In the genomic region with DNA sequence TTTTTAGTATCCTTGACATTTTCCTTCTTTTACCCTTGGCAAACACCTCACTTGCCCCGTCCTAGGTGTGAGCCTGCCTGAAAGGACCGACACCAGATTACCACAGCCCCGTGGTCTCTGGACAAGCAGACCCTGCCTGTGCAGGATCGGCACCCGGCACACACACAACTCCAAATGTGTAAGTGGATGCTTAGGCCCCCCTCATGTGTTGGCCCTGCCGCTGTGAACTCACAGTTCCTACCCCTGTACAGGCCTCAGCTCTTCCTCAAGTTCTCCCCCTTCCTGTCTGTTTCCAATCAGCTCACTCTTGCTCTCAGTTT, we compare ENCODE assay signal across 9 mouse cellular contexts. TPM values are rescaled to one million over a fixed set of nuclear protein-coding genes. Genes with fewer than 3 reads are reported as not detected.
DNase-seq lines count a peak whose midpoint lies in the region; ATAC-seq and TF ChIP-seq lines count a peak whose summit lies in the region.
"Had no signal": no experiment of that assay in that cellular context is flagged by ENCODE, and none has a peak within 500 bp of the region (broad histone marks: within the 10 kb centered on the region; RNA-seq: fewer than 3 reads in every experiment).

No protein-coding gene starts in this region.

- DNase-seq in heart, embryonic 10.5 days (ENCODE audit: low spot score) = no peak
- no peak for DNase-seq in heart, adult 9 months (ENCODE audit: low spot score in 2 of 2)
- DNase-seq in adrenal gland, postnatal 14 days = no peak
- no peak for DNase-seq in MN1 (ENCODE audit: low spot score)
- no peak for DNase-seq in adrenal gland, postnatal 36 days

- peak overlapping the region; percentile 31; the same call in 1 of the 2 replicates for H3K9ac ChIP-seq in forebrain, embryonic 15.5 days (replicated peaks)
- peak overlapping the region; percentile 62 for H3K9ac ChIP-seq in liver, embryonic 15.5 days

- ATAC-seq in forebrain, embryonic 15.5 days (replicated peaks) = peak; percentile 20
- ATAC-seq in liver, embryonic 15.5 days (ENCODE audit: insufficient read depth) = peak; percentile 6; the same call in 1 of the 2 replicates

- H3K27ac ChIP-seq in heart, embryonic 10.5 days = peak overlapping the region; percentile 87
- peak overlapping the region; percentile 94 for H3K27ac ChIP-seq in forebrain, embryonic 15.5 days (replicated peaks)
- H3K27ac ChIP-seq in liver, embryonic 15.5 days (replicated peaks) = peak overlapping the region; percentile 98

- no peaks in the 10 kb centered on the region for H3K36me3 ChIP-seq in heart, embryonic 10.5 days
- H3K36me3 ChIP-seq in E14TG2a.4 (ENCODE audit: insufficient read depth, low read length) = no peaks in the 10 kb centered on the region
- H3K36me3 ChIP-seq in forebrain, embryonic 15.5 days = peaks cover 47% of the 10 kb centered on the region
- peaks cover 26% of the 10 kb centered on the region for H3K36me3 ChIP-seq in liver, embryonic 15.5 days (replicated peaks)

- H3K4me1 ChIP-seq in heart, embryonic 10.5 days = peaks cover 58% of the 10 kb centered on the region
- H3K4me1 ChIP-seq in E14TG2a.4 (replicated peaks; ENCODE audit: low read depth, low read length) = peaks cover 57% of the 10 kb centered on the region
- H3K4me1 ChIP-seq in forebrain, embryonic 15.5 days = peaks cover 60% of the 10 kb centered on the region
- H3K4me1 ChIP-seq in liver, embryonic 15.5 days (replicated peaks) = peaks cover 78% of the 10 kb centered on the region

- no peaks in the 10 kb centered on the region for H3K9me3 ChIP-seq in heart, embryonic 10.5 days
- H3K9me3 ChIP-seq in E14TG2a.4 (ENCODE audit: low read length) = no peaks in the 10 kb centered on the region
- no peaks in the 10 kb centered on the region for H3K9me3 ChIP-seq in forebrain, embryonic 15.5 days
- no peaks in the 10 kb centered on the region for H3K9me3 ChIP-seq in liver, embryonic 15.5 days (replicated peaks)

- H3K4me2 ChIP-seq in forebrain, embryonic 15.5 days (replicated peaks) = no peak overlapping the region
- peak overlapping the region; percentile 90 for H3K4me2 ChIP-seq in liver, embryonic 15.5 days

- TF ChIP-seq CTCF in E14TG2a.4 (conservative IDR thresholded peaks at IDR 0.05; ENCODE audit: low read length) = no peak

- H3K27me3 ChIP-seq in heart, embryonic 10.5 days (ENCODE audit: insufficient read depth, poor library complexity, severe bottlenecking) = peaks cover 75% of the 10 kb centered on the region
- H3K27me3 ChIP-seq in E14TG2a.4 (ENCODE audit: insufficient read depth, low read length) = peaks cover 65% of the 10 kb centered on the region
- no peaks in the 10 kb centered on the region for H3K27me3 ChIP-seq in forebrain, embryonic 15.5 days
- H3K27me3 ChIP-seq in liver, embryonic 15.5 days = no peaks in the 10 kb centered on the region

- 61% methylated on average over 6 of the region's 6 CpGs for WGBS in heart, embryonic 10.5 days
- WGBS in forebrain, embryonic 15.5 days = 56% methylated on average over 6 of the region's 6 CpGs
- WGBS in liver, embryonic 15.5 days (ENCODE audit: insufficient replicate concordance) = 30% methylated on average over 6 of the region's 6 CpGs

- peak overlapping the region; percentile 38 for H3K4me3 ChIP-seq in heart, embryonic 10.5 days
- peak overlapping the region; percentile 60 for H3K4me3 ChIP-seq in E14TG2a.4 (replicated peaks; ENCODE audit: low read length)
- H3K4me3 ChIP-seq in forebrain, embryonic 15.5 days = no peak overlapping the region
- peak overlapping the region; percentile 61 for H3K4me3 ChIP-seq in liver, embryonic 15.5 days (replicated peaks)

RNA-seq across cellular contexts. Expression of a gene that starts 0.3 kb away (rescaled TPM):
- polyA plus RNA-seq in heart, embryonic 10.5 days (2016; fragmentation: Nextera tagmentation; extraction: Ambion mirVana) = 2.1 and 3.2 TPM in 2 replicates
- 2.7 TPM in 2 replicates for polyA plus RNA-seq in forebrain, embryonic 15.5 days (2015; fragmentation: Nextera tagmentation; extraction: Ambion mirVana)
- 8.1 and 8.7 TPM in 2 replicates for polyA plus RNA-seq in liver, embryonic 15.5 days (2015; fragmentation: Nextera tagmentation; extraction: Ambion mirVana)
- total RNA-seq in adrenal gland, postnatal 14 days (2021) = 0.52 and 0.90 TPM in 2 replicates
- total RNA-seq in adrenal gland, postnatal 36 days (2021) = under 1 TPM in 1 of 2 experiments, not detected in 1; 0.46 TPM
- total RNA-seq: layer of hippocampus, postnatal 10 days had no signal

RNA-seq across cellular contexts. Expression of a gene that starts 21.2 kb away (rescaled TPM):
- 18.5 and 19.3 TPM in 2 replicates for polyA plus RNA-seq in heart, embryonic 10.5 days (2016; fragmentation: Nextera tagmentation; extraction: Ambion mirVana)
- polyA plus RNA-seq in forebrain, embryonic 15.5 days (2015; fragmentation: Nextera tagmentation; extraction: Ambion mirVana) = 2.1 and 2.5 TPM in 2 replicates
- polyA plus RNA-seq in liver, embryonic 15.5 days (2015; fragmentation: Nextera tagmentation; extraction: Ambion mirVana) = 55.3 and 58.3 TPM in 2 replicates
- 4.2 and 9.4 TPM in 2 replicates for total RNA-seq in adrenal gland, postnatal 14 days (2021)
- total RNA-seq in adrenal gland, postnatal 36 days (2021) = 1 to 10 TPM; 2.5 to 2.9 TPM

RNA-seq across cellular contexts. Expression of a gene that starts 34.8 kb away (rescaled TPM):
- 22.2 and 25.0 TPM in 2 replicates for polyA plus RNA-seq in heart, embryonic 10.5 days (2016; fragmentation: Nextera tagmentation; extraction: Ambion mirVana)
- 15.5 and 16.4 TPM in 2 replicates for polyA plus RNA-seq in forebrain, embryonic 15.5 days (2015; fragmentation: Nextera tagmentation; extraction: Ambion mirVana)
- polyA plus RNA-seq in liver, embryonic 15.5 days (2015; fragmentation: Nextera tagmentation; extraction: Ambion mirVana) = 6.2 and 7.2 TPM in 2 replicates
- total RNA-seq in adrenal gland, postnatal 14 days (2021) = 68.3 and 68.8 TPM in 2 replicates
- total RNA-seq in adrenal gland, postnatal 36 days (2021) = 10 to 100 TPM; 73.9 to 80.0 TPM

RNA-seq across cellular contexts. Expression of a gene that starts 36.4 kb away (rescaled TPM):
- 59.8 and 64.6 TPM in 2 replicates for polyA plus RNA-seq in heart, embryonic 10.5 days (2016; fragmentation: Nextera tagmentation; extraction: Ambion mirVana)
- polyA plus RNA-seq in forebrain, embryonic 15.5 days (2015; fragmentation: Nextera tagmentation; extraction: Ambion mirVana) = 62.4 and 64.0 TPM in 2 replicates
- polyA plus RNA-seq in liver, embryonic 15.5 days (2015; fragmentation: Nextera tagmentation; extraction: Ambion mirVana) = 27.9 and 36.1 TPM in 2 replicates
- total RNA-seq in adrenal gland, postnatal 14 days (2021) = 62.2 and 67.9 TPM in 2 replicates
- 10 to 100 TPM; 63.8 to 83.7 TPM for total RNA-seq in adrenal gland, postnatal 36 days (2021)

RNA-seq across cellular contexts. Expression of a gene that starts 59.8 kb away (rescaled TPM):
- 71.6 and 103 TPM in 2 replicates for polyA plus RNA-seq in heart, embryonic 10.5 days (2016; fragmentation: Nextera tagmentation; extraction: Ambion mirVana)
- 26.0 and 33.4 TPM in 2 replicates for polyA plus RNA-seq in forebrain, embryonic 15.5 days (2015; fragmentation: Nextera tagmentation; extraction: Ambion mirVana)
- 22.8 and 23.1 TPM in 2 replicates for polyA plus RNA-seq in liver, embryonic 15.5 days (2015; fragmentation: Nextera tagmentation; extraction: Ambion mirVana)
- total RNA-seq in adrenal gland, postnatal 14 days (2021) = 45.5 and 55.7 TPM in 2 replicates
- total RNA-seq in adrenal gland, postnatal 36 days (2021) = 10 to 100 TPM; 33.9 to 37.4 TPM
